Mouse (Mus musculus) olfactory bulb, adult 2 months (tissue): ENCODE measurements around the gene Olig1. TPM values are rescaled to one million over a fixed set of nuclear protein-coding genes. Genes with fewer than 3 reads are reported as not detected.
"Not testable (repeated sequence)": the region's sequence is repeated elsewhere in the genome, so short reads cannot be mapped to it uniquely, and the experiment has no call there.

ENCODE experiments used
- H3K27ac ChIP-seq: fragments of 200-500 bp; 2 replicates; pipeline ENCODE4 v1.5.1; 2012; ENCODE audit warnings: low read depth, low read length; ENCODE audit not compliant: insufficient read depth
- H3K4me1 ChIP-seq: fragments of 200-500 bp; 2 replicates; pipeline ENCODE4 v1.6.1; 2012; ENCODE audit warnings: low read length; ENCODE audit not compliant: control insufficient read depth, insufficient read depth
- H3K4me3 ChIP-seq: fragments of 200-500 bp; 2 replicates; pipeline ENCODE4 v1.5.1; 2012; ENCODE audit warnings: mild to moderate bottlenecking, low read depth, low read length, moderate library complexity; ENCODE audit not compliant: insufficient read depth
- CTCF ChIP-seq: fragments of 200-500 bp; IDR thresholded peaks from 2 replicates; pipeline ENCODE4 v1.5.1; 2012; ENCODE audit warnings: low read depth, mild to moderate bottlenecking, low read length, moderate library complexity; ENCODE audit not compliant: insufficient read depth
- POLR2A ChIP-seq: fragments of 200-500 bp; IDR thresholded peaks from 2 replicates; pipeline ENCODE4 v1.6.1; 2012; ENCODE audit warnings: mild to moderate bottlenecking, low read depth, low read length, moderate library complexity; ENCODE audit not compliant: insufficient read depth
- WGBS: fragments of 180-500 bp; shearing (Covaris S2); methylation state at CpG from one replicate; pipeline ENCODE4 v1.1.7; 2018; 5-methylcytosine and 5-hydroxymethylcytosine counted together
- polyA plus RNA-seq: library from polyadenylated mRNA; stranded (reverse); fragments of >200 nt; gene quantifications from 2 replicates; pipeline ENCODE4 v1.2.4, GENCODE M21; 2012; ENCODE audit warnings: low replicate concordance; ENCODE audit not compliant: missing spikeins, insufficient read depth, insufficient read length

Gene Olig1
- polyA plus RNA-seq, 1 experiment = not detected

- Histone ChIP-seq H3K4me1 (no peaks in the 10 kb centered on the region; the same call in 1 of the 2 replicates), H3K27ac (no peak overlapping the region), H3K4me3 (no peak overlapping the region)
- TF ChIP-seq POLR2A (no peak), CTCF (no peak)
- WGBS = 45% methylated on average over 11 of the region's 11 CpGs
Observed at GRCm38 (mm10) chr16:91233241-91233944, 36.2 kb upstream of the Olig1 start.

GRCm38 (mm10) chr16:91239024-91239423 is 30.5 kb upstream of the Olig1 start:
- Histone ChIP-seq H3K27ac (no peak overlapping the region), H3K4me1 (no peaks in the 10 kb centered on the region), H3K4me3 (no peak overlapping the region)
- WGBS = 74% methylated on average over 4 of the region's 4 CpGs
- TF ChIP-seq CTCF (no peak), POLR2A (no peak)

GRCm38 (mm10) chr16:91246292-91246691 is 23.3 kb upstream of the Olig1 start:
- TF ChIP-seq POLR2A (no peak), CTCF (no peak)
- no peak overlapping the region for H3K4me3 ChIP-seq
- no peak overlapping the region for H3K27ac ChIP-seq
- WGBS = 73% methylated on average over 9 of the region's 9 CpGs
- H3K4me1 ChIP-seq = no peaks in the 10 kb centered on the region

- H3K27ac ChIP-seq, H3K4me1 ChIP-seq, H3K4me3 ChIP-seq: not testable (repeated sequence)
- WGBS = 38% methylated on average over 23 of the region's 28 CpGs
Observed at GRCm38 (mm10) chr16:91255419-91256164, 14.0 kb upstream of the Olig1 start.

- 94% methylated on average over 3 of the region's 3 CpGs for WGBS
- H3K4me3 ChIP-seq = no peak overlapping the region
- TF ChIP-seq CTCF (no peak), POLR2A (no peak)
- peaks cover 5% of the 10 kb centered on the region for H3K4me1 ChIP-seq
- no peak overlapping the region for H3K27ac ChIP-seq
Observed at GRCm38 (mm10) chr16:91258956-91259355, 10.6 kb upstream of the Olig1 start.

- 94% methylated on average over 3 of the region's 3 CpGs for WGBS
Observed at GRCm38 (mm10) chr16:91260861-91261260, 8.7 kb upstream of the Olig1 start.

GRCm38 (mm10) chr16:91262467-91263220 is 6.9 kb upstream of the Olig1 start:
- Histone ChIP-seq H3K27ac (no peak overlapping the region), H3K4me1 (peaks cover 5% of the 10 kb centered on the region), H3K4me3 (no peak overlapping the region)
- TF ChIP-seq CTCF (no peak), POLR2A (no peak)
- 24% methylated on average over 12 of the region's 12 CpGs for WGBS

More at GRCm38 (mm10) chr16:91260861-91261260, 8.7 kb upstream of the Olig1 start:
- H3K27ac ChIP-seq = no peak overlapping the region
- peaks cover 5% of the 10 kb centered on the region for H3K4me1 ChIP-seq
- no peak overlapping the region for H3K4me3 ChIP-seq
- TF ChIP-seq POLR2A = no peak
- TF ChIP-seq CTCF = no peak

GRCm38 (mm10) chr16:91265972-91266371 is 3.6 kb upstream of the Olig1 start:
- no peak overlapping the region for H3K27ac ChIP-seq
- TF ChIP-seq POLR2A (no peak), CTCF (no peak)
- H3K4me3 ChIP-seq = no peak overlapping the region
- peaks cover 20% of the 10 kb centered on the region for H3K4me1 ChIP-seq
- 55% methylated on average over 6 of the region's 6 CpGs for WGBS

- peaks cover 20% of the 10 kb centered on the region for H3K4me1 ChIP-seq
- WGBS = 19% methylated on average over 13 of the region's 13 CpGs
- TF ChIP-seq POLR2A (no peak), CTCF (no peak)
- H3K27ac ChIP-seq = no peak overlapping the region
- H3K4me3 ChIP-seq = peak overlapping the region; percentile 48; the same call in 1 of the 2 replicates
Observed at GRCm38 (mm10) chr16:91268724-91269452, 684 bp upstream of the Olig1 start.
